Mouse (Mus musculus): ENCODE measurements at regions not wholly inside any gene's neighbourhood (a gene's known extent, or its start where the extent isn't known, plus 50 kb on each side); places are given as distances from the start of the nearest gene placed in this dataset.

DNA sequence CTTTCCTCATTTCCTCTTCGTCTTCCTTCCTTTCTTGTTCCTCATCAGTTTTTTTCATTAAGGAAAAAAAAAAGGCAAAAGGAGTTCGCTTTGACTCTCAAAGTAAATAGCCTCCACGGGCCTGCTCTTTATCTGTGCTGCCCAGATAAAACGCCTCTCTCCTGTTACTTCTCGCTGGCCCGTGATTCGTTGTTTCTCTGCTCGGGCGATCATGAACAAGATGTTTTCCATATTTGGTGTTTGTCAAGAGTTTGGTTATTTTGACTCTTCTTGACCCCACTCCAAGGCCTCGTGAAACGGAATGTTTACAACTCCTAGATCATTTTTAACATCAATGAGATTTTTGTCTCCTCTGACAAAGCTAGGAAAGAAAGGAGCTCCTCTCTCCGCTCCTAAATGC, 288.4 kb upstream of the Atp5g3 start:
- in situ Hi-C loops (cut with MboI, MseI) = loop anchor here (10.0 kb wide), 1 partner anchor 1955 kb away; no protein-coding TSS in a partner anchor

DNA sequence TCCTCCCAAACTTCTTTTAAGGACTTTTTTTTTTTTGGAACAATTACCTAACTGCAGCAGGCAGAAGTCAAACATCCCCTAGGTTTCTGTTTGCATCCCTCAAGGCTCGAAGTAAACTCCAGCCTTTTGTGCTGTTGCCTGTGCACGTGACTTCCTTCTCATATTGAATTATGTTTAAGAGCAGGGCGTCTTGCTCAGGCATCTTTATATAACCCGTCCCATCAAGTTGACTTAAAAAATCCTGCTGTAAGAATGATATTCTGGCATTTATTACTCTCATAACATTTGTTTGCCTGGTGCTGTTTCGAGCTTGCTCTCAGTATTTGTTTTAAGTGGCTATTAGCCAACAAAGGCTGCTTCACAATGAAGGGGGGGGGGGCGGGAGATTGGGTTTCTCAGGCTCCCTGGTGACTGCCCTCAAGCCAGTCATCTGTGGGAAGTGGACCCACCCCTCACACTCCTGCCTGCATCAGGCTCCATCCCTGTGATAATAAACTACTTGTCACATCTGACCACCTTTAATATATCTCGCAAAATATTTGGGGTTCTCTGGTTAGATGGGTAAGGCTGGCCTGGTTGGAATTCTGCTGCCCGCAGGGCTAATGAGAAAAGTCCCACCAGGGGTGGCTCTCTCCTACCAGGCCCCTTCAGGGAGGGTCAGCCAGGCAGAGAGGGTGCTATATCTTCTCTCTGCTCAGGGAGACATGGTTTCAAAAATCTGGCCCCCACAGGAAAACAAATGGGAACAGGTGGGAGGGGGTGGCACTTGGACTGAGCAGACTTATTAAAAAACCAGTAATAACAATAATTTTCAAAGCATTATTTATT, 277.1 kb upstream of the Atp5g3 start:
- in situ Hi-C loops (cut with MboI, MseI) = no loop called here

DNA sequence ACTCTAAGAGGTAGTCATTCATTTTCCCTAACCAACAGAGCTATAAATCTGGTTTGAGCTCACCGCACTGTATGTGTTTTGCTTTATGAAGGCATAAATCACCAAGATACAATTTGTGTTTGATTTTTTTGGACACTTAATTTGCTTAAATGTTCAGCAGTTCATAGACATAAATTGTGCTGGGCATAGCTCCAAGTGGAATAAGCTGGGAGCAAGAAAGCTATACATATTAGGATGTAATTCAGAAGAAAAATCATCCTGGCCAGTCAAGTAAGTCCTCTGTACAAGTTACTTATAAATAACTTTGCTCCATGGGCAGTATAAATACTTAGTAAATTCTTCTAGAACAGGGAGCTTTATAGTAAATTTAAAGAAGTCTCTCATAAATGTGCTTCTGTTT, 267.0 kb upstream of the Atp5g3 start:
- in situ Hi-C loops (cut with MboI, MseI) = no loop called here

DNA sequence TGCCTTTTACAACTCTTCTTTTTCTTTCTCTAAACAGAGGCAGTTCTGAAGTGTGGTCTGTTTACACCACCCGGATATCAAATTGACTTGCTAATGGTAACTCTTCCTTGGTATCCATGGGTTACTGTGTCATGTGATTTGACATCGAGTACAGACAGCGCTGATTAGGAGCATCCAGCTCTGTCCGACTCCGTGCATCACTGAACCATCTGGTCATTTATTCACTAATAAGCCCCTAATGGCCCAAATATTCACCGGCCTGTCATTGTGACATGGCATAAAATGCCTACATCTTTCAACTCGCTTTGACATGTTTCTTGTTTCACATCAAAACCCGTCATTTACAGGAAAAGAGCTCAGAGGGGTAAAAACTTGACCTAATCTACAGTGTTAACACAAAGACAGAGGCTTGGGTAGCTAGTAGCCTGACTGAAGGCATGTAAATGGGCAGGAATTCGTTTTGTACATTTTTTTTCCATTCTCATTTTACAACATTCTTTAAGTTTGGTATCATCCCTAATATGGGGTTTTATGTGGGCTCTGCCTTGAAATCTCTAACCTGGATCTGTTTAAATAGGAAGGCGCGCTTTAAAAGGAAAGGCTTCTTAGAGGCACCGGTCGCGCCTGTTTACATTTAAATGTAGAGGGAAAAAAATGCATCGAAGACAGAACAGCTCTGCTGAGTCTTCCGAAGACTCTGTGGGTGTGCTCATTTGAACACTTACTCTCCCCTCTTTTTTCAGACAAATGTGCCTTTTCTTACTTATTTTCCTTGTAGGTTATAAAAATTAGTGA, 257.8 kb upstream of the Atp5g3 start:
- in situ Hi-C loops (cut with MboI, MseI) = no loop called here

DNA sequence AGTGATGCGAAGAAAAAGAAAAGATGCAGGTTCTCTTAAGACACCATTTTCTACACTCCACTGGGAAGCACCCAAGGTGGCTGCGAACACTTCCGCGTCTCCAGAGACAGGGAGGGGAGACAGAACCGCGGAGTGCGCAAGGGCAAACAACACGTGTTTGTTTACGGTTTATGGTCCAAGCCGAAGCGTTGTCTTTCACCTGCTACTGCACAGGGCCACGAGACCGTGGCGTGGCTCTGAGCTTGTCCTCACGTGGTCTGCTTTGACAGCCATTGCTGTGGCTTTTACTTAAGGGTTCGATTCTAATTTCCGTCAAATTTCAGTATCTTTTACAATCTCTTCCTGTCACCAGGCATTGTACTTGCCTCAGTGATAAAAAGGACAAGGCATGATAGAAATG, 257.2 kb upstream of the Atp5g3 start:
- in situ Hi-C loops (cut with MboI, MseI) = no loop called here

DNA sequence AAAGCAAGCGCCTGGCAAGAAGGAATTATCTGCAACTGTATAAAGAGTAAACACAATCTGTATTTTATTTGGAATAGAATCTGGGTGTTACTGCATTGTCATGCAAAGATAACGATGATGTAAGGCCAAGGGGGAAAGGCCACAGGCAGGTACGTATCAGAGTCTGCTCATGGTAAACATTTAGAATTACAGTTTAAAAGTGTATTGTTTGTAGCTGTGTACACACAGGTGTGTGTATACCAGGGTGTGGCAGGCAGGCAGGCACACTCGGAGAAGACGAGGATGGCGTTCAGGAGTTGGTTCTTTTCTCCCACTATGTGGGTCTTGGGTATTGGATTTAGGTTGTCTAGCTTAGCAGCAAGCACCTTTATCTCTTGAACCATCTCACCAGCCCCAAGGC, 242.9 kb upstream of the Atp5g3 start:
- in situ Hi-C loops (cut with MboI, MseI) = no loop called here

DNA sequence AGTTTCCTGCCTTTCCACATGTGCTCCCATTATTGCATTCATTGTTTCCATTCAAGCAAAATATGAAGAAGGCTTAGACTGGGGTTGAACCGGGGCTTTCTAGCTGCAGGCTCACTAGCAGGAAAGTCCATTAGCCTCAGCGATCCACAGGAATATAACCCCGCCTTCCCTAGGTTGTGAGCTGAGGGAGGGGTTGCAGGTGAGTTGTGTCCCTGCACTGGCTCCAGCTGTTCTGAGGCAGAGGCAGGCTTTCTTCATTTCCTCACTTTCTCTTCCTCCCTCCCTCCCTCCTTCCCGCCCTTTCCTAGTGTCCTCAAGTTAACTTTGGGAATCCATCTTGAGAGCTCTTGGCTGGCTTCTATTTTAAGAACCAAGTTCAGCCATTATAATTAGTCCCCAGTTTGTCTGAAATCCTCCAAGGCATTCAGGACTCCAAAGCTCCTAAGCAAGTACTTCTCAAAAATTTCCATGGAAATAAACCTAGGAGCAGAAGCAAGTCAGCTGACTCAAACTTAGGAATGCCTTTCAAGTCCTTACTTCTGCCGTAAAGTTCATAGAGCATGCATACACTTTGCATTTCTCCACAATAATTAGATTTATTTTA, 242.2 kb upstream of the Atp5g3 start:
- in situ Hi-C loops (cut with MboI, MseI) = no loop called here

DNA sequence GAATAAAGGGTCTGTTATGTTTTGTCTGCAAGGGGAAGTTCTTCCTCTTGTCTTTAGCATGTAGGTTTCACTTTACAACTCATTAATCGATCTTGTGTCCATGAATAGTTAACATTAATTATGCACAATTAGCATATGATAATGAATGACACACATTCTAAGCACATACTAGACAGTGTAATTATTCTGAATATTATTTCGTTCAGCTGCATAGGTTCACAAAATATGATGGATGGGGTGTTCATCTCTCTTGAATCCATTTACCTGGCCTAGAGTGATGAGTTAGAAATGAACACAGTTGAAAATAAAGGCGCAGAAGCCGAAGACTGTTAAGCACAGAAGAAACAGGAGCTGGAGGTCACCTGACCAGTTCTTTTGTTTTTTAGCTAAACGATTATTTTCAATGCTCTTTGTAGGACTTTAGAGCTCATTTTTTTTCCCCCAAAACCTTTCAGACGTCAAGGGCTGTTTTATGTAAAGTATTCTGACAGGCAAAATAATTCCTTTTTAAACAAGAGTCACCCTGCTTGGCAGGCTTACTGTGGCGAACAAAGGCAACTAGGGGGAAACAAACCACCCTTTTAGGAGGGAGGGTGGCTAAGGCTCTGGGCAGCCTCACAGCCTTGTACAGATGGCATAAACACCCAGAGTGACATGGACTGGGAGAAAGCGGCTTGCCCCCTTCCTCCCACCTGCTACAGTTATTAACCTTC, 241.6 kb upstream of the Atp5g3 start:
- in situ Hi-C loops (cut with MboI, MseI) = no loop called here

DNA sequence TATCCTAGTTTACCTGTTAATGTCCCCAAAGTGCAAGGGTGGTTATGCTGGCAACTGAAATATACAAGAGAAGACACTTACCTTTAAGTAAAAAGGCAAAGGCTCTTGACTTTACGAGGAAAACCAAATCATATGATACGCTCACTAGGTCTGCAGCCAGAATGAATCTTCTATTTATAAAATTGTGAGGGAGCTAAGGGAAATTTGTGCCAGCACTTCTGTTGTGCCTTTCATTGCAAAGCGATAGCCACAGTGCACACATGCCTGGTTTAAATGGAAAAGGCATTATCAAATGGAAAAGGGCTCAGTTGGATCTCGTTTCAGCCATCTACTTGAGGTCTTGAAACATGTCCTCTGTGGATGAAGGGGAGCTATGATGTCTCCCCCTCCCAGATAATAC, 236.1 kb upstream of the Atp5g3 start:
- in situ Hi-C loops (cut with MboI, MseI) = loop anchor here (10.0 kb wide), 1 partner anchor 1028 kb away; no protein-coding TSS in a partner anchor

DNA sequence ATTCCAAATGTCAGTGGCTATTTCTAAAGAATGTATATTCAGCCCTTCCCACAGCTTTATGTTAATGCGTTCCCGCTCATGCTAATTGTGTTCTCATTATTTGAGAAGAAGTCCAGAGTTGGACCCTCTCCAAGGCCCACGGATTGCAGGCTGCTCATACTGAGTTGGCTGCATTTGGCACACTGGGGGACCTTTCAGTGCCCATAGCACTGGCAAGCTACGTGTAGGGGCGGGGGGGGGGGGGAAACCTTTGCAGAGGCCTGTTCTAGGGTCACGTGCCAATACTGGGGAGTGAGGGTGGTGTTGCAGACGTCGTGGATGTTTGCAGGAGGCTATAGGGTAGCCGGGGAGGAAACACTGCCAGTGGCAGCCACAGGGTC, 225.5 kb upstream of the Atp5g3 start:
- in situ Hi-C loops (cut with MboI, MseI) = no loop called here

DNA sequence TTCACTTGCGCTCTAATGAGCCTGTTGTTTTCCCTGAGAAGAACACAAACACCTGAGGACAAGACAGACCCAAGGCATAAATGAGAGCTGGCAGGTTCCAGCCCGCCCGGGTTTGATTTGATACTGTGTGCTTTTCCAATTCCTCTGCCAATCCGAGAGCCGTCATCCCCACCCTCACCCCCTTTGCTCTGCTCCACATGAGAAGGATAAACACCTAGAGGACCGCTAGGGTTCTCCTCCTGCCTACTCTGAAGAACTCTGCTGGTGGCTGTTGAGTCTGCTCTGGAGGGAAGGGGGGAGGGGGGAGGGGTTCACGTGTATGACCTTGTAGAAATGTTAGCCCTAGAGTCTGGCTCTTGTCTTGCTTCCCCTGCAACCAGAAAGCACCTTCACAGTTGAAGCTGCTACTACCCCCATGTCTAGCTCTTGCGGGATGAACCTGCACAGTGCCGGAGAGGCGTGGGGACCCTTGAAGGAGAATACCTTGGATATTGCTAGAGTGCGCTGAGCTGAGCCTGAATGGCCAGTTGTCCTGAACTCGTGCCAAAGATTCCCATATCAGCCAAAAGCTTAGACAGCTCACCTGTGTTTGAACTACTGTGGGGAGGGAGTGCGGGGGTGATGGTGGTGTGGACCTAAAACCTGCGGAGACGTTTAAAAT, 225.0 kb upstream of the Atp5g3 start:
- in situ Hi-C loops (cut with MboI, MseI) = no loop called here

DNA sequence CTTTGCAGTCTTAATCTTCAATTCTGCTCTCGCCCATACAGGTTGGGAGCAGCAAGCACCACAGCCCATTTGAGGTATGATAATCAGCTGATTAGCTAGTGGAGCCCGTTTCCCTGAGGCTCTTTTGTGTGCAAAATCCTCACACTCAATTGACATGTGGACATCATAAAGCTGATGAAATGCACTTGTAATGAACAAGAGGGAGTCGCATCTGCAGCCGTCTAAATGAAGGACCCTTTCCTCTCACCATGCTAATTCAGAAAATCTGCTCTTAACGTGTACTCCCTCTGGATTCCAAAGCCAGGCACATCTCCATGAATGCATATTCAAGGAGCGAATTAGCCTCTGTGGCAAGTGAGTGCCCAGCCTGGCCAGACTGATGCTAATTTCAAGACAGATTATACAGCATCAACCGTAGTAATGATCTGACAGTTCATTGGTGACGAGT, 219.0 kb upstream of the Atp5g3 start:
- in situ Hi-C loops (cut with MboI, MseI) = no loop called here

DNA sequence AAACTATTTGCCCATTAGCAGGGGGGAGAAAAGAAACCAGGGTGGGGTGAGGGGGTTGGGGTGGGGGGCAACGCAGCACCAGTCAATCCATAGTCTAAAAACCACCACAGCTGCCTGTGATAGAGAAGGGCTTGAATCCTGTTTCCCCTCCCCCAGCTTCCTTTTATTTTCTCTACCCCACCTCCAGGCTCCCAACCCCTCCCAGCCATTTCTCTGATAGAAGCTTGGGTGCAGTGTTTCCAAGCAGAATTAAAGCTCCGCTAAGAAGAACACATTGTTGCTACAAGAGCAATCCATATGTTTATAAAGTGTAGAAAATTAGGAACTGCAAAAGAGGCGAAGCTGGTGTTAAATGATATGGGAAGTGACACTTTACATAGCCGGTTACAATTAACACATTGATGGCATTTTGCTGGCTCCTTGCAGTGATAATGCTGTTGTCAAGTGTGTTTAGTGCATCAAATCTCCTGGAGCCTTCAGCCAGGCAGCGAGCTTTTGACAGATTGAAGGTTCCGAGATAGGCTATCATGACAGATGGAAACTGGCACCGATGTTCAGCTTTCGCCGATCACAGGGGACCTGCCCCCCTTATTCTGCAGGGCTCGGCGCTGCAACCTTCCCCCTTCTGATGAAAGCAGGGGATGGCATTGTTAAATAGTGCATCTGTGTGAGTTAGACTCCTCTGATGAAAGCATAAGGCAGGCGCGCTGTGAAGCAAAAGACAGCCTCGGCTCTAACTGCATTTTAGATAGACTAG, 217.8 kb upstream of the Atp5g3 start:
- in situ Hi-C loops (cut with MboI, MseI) = no loop called here

DNA sequence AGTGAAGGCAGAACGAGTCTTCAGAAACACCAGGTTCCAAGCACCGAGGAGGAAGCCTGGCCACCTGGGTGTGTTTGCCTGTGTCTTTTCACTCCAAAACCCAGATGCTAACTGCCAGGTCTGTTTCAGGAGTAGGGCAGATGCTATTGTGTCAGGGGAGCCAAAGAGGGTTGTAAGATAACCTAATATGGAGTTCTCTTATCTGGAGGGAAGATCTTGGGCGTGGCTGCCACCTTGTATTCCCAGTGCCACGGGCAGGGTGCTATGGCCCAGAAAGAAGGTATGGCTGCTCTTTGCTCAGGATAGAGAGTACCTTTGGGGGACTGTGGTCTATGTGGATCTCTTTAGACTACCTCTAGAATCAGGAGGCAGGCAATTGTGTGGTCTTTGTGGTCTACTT, 216.0 kb upstream of the Atp5g3 start:
- in situ Hi-C loops (cut with MboI, MseI) = no loop called here

DNA sequence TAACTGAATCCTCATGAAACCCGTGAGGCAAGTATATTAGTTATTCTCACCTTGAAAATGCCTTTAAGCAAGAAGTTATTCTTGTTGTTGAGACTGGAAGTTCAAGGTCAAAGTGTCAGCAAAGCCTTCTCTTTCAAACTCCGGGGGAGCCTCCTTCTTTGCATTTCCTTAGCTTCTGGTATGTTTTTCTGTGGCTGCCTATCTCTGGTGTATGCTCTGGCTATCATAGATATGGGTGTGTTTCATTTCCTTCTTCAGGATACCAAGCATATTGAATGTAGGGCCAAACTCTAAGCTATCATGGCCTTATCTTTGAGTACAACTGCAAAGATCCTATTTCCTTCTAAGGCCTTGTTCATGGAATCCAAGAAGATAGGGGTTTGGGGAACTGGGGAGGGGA, 213.1 kb upstream of the Atp5g3 start:
- in situ Hi-C loops (cut with MboI, MseI) = no loop called here

DNA sequence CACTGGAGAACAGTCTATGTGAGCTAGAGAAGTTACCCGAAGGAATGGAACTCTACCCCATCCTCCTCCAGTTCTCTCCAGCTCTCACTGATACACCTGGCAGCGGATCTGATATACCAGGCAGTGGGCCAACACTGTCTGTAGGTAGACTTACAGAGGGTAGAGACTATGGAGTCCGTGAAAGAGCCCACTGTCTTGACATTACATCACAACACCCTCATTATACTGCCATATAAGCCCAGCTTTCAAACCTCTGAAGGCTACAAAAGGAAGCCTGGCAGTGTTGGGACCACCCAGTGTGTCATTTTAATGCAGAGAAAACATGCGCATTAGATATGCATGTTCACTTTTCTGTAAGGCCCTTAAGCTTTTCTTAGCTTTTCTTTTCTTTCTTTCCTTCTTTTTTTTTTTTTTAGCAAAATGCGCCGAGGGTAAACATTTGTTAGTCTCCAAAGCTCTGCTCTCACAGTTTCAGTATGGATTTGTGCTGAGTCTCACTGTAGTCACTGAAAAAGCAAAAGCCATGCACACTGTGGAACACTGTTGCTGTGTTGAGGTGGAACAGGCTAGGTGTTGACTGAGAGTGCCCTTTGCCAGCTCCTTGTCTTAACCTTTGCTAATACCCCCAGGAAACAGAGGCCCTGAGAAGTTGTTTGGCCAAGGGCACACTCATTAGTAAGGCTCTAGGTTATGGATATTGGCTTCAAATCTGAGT, 212.4 kb upstream of the Atp5g3 start:
- in situ Hi-C loops (cut with MboI, MseI) = no loop called here

DNA sequence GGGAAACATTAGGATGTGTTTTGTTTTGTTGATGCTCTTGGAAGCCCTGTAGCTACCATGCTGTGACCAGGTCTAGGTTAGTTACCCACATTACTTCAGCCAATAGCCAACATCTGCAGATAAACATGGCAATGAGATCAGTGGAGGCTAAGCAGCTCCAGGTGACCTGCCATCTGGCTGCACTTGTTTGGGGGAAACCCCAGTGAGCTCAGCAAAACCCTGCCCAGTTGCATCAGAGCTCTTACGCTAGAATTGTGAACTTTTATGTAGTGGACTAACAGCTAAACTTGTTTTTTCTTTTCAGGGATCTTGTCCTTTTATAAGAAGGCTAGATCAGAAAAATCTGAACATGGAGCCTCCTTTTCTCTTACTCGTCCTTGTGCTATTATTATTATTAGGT, 211.8 kb upstream of the Atp5g3 start:
- in situ Hi-C loops (cut with MboI, MseI) = no loop called here

DNA sequence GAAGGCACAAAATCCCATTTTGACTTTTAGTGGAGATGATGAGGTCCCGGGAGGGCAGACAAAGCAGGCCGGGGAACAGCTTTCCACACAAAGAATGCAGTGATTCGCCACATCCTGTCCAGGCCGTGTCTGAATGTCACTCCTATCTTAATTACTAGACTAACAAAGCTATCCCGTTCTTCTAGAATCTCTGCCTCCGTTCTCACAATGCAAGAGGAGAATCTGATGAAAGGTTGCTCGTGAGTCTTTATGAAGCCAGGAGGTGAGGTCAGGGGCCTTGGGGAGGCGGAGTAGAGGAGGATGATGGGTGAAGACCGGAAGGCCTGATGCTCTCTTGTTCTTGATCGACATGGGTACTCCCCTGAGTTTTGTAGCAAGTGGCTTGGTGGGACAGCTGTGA, 208.9 kb upstream of the Atp5g3 start:
- in situ Hi-C loops (cut with MboI, MseI) = no loop called here

DNA sequence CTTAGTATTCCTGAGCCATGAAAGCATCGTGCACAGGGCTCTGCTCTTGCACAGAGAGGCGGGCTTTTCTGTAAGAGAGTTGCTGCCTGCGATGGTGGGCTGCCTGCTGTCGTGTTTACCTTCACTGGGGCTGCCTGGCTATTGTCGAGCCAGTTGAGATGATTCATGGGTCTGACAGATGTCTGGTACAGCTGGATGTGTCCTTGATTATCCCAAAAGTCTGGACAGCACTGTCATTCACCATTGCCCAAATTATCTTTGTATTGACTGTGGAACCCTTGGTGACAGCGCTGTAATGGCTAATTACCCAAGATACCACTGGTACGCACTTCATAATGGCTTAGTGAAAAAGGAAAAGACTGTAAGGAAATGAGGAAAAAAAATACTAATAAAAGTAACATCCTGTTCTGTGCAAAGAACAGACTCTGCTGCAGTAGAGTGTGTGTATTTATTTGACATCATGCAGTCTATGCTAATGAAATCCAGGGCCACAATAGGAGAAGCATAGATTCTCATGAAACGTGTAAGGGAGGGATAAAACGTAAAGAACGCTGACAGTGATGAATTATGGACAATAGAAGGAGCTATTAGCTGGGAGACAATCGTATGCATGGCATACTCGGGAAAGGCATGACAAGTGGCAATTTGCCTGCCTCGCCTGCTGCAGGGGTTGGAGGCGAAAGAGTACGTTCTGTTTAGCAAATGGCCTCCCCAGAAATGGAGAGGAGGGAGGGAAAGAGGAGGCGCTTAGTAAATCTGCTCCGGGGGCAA, 208.2 kb upstream of the Atp5g3 start:
- in situ Hi-C loops (cut with MboI, MseI) = no loop called here

Measured in regulatory T cell (primary cell).